Mouse (Mus musculus): ENCODE results near the gene Nynrin. TPM values are rescaled to one million over a fixed set of nuclear protein-coding genes. Genes with fewer than 3 reads are reported as not detected.

Nynrin gene
- total RNA-seq, 2 experiments from 2014 or later = 7.2 to 7.5 TPM

DNA sequence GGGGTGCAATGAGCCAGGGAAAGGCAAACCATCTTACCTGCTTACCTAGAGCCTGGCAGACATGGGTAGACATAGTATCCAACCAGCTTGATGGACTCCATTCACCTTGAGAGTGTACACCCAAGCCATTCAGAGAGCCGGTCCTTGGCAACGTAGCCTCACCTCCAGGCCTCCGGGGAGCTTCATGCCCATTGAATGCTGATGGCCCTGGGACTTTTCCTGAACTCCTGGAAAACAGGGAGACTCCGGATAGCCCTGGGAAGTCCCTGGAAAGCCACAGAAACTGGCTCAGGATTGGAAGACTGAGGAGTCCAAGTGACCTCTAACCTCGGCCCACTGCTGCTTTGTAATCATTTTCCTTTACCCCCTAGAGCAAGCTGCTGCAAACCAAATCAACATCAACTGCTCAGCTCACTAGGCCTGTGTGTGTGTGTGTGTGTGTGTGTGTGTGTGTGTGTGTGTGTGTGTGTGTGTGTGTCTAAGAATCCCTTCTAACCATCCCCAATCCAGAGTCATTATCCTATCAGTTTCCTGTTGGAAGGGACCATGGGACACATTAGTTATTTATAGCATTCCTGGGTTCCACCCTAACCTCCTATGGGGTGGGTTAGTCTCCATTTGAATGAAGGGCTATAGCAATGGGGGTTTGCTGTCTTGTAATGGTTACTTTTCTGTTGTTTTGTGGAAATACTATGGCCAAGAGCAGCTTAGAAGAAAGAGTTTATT lies 18.8 kb upstream of the Nynrin start:
- intact Hi-C loops (cut with DNase I; ENCODE audit: low total_unique reads) = no loop called here
- no peak for DNase-seq

- no peak for DNase-seq
- intact Hi-C loops (cut with DNase I; ENCODE audit: low total_unique reads) = no loop called here
Observed at GRCm38 (mm10) chr14:55838312-55838711, 15.5 kb upstream of the Nynrin start.

GRCm38 (mm10) chr14:55838740-55839139 lies 15.1 kb upstream of the Nynrin start:
- intact Hi-C loops (cut with DNase I; ENCODE audit: low total_unique reads) = no loop called here
- DNase-seq = no peak

DNA sequence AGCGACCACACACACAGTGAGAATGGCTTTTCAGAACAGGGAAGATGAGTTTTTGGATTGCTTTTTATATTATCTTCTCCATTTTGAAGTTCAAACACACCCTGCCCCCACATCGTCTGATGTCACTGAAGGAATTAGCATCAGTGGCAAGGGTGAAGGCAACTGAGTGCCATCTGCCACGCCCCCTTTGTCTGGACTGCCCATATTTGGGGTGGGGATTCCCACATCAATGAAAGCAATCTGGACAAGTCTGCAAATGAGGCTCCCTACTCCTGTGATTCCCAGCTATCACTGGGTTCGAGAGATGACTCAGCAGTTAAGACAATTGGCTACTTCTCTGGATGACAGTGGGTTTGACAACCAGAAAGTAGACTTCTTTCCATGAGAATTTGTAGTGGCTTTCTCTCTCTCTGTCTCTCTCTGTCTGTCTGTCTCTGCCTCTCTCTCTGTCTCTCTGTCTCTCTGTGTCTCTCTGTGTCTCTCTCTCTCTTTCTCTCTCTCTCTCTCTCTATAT lies 12.9 kb upstream of the Nynrin start:
- no peak for DNase-seq

GRCm38 (mm10) chr14:55842794-55843193 lies 11.0 kb upstream of the Nynrin start:
- intact Hi-C loops (cut with DNase I; ENCODE audit: low total_unique reads) = no loop called here
- DNase-seq = no peak

More for the DNA sequence above, 12.9 kb upstream of the Nynrin start:
- intact Hi-C loops (cut with DNase I; ENCODE audit: low total_unique reads) = no loop called here

- intact Hi-C loops (cut with DNase I; ENCODE audit: low total_unique reads) = no loop called here
Observed at GRCm38 (mm10) chr14:55845506-55846294, 8.1 kb upstream of the Nynrin start.

DNA sequence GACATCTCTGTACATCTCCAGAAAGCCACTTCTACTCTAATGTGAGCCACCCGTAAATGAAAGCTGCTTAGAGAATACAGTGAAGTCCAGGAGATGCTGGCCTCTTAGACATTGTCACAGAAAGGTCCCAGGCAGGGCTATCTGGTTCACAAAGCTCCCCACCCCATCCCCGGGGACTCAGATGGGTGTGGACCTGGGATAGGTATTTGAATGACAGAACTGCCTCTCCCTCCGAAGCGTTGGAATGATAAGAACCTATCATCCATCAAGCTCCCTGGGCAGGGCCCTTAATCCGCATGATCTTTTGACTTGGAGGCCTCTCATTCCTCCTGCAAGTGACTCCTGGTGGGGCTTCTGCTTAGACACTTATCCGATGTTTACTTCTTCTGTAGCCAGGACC lies 2.9 kb upstream of the Nynrin start:
- no peak for DNase-seq
- intact Hi-C loops (cut with DNase I; ENCODE audit: low total_unique reads) = no loop called here

More at GRCm38 (mm10) chr14:55845506-55846294, 8.1 kb upstream of the Nynrin start:
- DNase-seq = no peak

DNA sequence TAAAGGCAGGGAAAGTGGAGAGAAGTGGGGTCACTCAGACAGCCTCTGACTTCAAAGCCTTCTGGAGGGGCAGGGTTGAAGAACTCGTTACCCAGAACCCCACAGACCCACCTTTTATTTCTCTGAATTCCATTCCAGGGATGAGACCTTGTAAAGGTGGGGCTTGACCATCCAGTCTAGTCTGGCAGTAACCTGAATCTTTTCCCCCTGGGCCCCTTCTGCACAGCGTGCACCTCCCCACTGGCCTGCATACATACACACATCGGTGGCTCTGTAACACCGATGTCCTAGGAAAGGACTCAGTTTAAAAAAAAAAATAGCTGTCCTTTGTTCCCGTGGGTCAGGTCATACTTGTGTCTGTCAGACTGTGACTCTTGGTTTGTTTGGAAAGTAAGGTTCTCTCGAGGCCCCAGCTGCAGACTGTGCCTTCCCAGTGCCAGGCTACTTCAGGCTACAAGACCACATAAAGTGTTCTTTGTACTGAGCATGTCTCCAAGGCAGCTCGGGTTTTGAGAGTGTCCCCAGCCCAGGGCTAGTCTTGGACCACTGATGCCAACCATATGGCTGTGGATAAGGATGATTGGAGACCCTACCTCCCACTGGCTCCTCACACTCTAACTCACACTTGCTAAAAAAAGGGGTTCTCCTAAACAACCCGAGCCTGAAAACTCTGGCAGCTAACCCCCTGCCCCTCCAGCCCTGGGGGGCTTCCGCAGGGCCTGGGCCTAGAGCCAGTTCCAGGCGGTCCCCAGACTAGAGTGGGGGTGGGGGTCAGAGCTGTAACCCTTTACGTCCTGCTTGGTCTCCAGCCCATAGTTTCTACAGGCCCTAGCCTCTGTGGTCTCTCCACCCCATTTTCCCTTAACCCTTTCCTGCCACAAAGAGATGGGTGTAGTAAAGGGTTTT lies 911 bp upstream of the Nynrin start:
- intact Hi-C loops (cut with DNase I; ENCODE audit: low total_unique reads) = no loop called here
- DNase-seq = no peak

DNA sequence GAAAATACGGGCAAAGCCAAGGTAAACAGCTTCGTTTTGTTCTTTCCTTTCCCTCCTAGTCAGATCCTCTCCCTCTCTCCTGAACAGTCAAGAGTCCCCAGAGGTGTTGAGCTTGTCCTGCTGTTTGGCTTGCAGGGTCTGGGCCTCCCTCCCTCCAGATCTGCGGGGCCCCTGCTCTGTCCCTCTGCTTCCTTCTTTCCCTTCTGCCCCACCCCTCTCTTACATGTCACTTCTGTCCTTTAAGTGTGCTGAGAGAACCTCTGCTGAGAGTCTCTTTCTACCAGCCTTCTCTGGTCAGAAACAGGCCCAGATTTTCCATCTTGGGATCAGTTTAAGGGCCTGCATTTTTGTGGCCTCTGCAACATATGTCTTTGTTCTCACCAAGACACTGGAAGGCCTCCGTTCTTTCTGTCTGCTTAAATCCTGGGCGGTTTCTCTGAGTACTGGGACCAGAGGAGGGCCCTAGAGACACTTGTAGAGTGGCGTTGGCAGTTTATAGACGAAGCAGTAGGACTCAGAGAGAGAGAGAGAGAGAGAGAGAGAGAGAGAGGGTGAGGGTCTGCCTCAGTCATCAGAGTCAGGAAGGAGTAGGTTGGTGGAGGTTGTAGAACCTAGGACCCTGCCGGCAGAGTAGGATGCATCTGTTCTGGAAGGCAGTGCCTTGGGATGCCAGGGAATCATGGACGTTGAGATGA lies 743 bp downstream of the Nynrin start:
- intact Hi-C loops (cut with DNase I; ENCODE audit: low total_unique reads) = no loop called here
- no peak for DNase-seq

- DNase-seq = no peak
Observed at GRCm38 (mm10) chr14:55855101-55855561, 1.3 kb downstream of the Nynrin start.

DNA sequence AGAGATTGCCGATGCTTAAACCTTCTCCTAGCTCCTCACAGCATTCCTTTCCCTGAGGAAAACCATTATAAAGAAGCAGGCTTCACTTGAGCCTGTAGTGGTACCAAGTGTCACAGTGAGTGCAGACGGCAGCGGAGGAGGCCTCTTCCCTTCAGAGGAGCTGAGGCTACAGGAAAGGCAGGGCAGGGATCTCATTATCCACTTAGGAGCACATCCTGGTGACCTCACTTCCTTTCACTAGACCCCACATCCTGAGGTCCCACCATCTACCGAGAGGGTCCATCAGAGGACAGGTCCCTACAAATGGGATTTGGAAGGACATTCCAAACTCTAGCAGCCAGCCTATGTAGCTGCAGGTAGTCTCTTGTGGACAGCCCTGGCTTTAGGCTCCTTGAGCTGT lies 3.8 kb downstream of the Nynrin start:
- no peak for DNase-seq
- intact Hi-C loops (cut with DNase I; ENCODE audit: low total_unique reads) = no loop called here

More at GRCm38 (mm10) chr14:55855101-55855561, 1.3 kb downstream of the Nynrin start:
- intact Hi-C loops (cut with DNase I; ENCODE audit: low total_unique reads) = no loop called here

GRCm38 (mm10) chr14:55862186-55862585 lies 8.4 kb downstream of the Nynrin start:
- intact Hi-C loops (cut with DNase I; ENCODE audit: low total_unique reads) = loop anchor here (5.0 kb wide), 1 partner anchor 40 kb away; the partner anchor contains the start of gene Nfatc4
- no peak for DNase-seq

- intact Hi-C loops (cut with DNase I; ENCODE audit: low total_unique reads) = loop anchor here (5.0 kb wide), 1 partner anchor 41 kb away; the partner anchor contains the start of gene Nfatc4
- no peak for DNase-seq
Observed at GRCm38 (mm10) chr14:55862970-55863369, 9.2 kb downstream of the Nynrin start.

GRCm38 (mm10) chr14:55863773-55864172 lies 10.0 kb downstream of the Nynrin start:
- intact Hi-C loops (cut with DNase I; ENCODE audit: low total_unique reads) = loop anchor here (5.0 kb wide), 1 partner anchor 41 kb away; the partner anchor contains the start of gene Nfatc4
- peak; percentile 74 for DNase-seq

DNA sequence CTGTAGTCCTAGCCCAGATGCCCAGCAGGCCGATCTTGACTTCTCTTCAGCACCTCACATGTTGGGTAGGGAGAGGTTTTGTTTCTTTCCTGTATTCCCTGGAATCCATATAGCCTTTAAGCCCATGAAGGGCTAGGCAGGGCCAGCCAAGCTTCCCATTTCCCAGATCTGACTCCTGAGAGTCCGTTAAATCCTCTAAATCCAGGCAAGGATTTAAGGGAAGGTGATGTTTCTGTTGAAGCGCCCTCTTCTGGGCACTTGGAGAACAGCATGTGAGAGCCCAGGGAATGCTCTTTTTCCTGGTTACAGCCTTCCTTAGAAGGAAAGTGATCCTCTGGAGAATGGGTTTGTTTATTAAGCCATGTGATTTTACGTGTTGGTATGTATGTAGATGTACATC lies 13.2 kb downstream of the Nynrin start:
- DNase-seq = no peak
- intact Hi-C loops (cut with DNase I; ENCODE audit: low total_unique reads) = no loop called here

DNA sequence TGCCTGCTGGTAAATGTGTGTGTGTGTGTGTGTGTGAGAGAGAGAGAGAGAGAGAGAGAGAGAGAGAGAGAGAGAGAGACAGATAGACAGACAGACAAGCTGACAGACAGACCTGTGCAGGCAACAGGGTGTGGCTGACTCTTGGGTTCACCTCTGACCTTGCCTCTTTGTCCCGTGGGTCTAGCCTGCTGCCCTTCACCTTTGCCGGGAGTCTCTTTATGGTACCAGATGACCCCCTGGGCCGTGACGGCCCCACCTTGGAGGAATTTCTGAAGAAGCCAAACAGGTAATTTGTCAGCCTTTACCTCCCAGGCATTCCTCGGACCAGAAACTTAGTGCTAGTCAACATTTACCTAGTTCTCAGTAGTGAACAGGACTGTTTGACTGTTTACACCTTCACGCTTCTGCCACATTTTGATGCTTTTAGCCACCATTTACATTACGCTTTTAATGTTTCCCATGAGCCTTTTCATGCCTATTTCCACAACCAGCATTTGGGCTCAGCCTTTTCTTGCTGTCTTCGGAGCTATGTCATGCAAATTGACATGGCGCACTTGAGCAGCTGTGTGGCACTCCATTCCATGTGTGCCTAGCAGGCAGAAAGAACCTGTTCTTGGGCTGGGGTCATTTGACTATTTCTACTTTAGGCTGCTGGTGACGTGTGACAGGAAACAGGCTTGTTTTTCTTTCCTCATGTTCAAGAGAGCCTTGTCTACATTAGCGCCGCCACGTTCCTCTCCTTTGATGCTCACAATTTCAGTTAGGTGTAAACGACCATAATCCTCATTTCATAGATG lies 14.6 kb downstream of the Nynrin start:
- DNase-seq = no peak
- intact Hi-C loops (cut with DNase I; ENCODE audit: low total_unique reads) = no loop called here

DNA sequence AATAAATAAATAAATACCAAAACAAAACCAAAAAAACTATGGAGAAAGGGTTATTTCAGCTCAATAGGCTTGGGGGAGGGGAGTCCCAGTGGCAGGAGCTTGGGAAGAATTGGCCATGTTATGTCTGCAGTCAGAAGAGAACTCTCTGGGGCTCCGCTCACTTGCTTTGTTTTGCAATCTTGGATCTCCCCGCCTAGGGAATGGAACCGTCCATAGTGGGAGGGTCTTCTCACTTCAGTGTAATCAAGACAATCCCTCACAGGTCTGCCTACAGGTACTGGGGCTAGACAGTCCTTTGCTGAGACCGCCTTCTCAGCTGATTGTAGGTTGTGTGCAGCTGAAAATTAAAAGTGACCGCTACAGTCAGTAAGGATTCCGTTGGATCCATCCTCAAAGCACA lies 15.7 kb downstream of the Nynrin start:
- DNase-seq = no peak
- intact Hi-C loops (cut with DNase I; ENCODE audit: low total_unique reads) = no loop called here

DNA sequence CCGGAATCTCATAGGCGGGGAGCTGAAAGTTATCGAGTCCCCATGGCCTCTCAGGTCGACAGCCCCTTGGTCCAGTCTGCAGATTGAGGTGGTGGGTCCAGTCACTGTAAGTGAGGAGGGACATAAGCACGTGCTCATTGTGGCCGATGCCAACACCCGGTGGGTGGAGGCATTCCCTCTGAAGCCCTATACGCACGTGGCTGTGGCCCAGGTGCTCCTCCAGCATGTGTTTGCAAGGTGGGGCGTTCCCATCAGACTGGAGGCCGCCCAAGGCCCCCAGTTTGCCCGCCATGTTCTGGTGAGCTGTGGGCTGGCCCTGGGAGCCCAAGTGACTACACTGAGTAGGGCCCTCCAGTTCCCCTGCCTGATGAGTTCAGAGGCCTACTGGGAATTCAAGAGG lies 18.2 kb downstream of the Nynrin start:
- intact Hi-C loops (cut with DNase I; ENCODE audit: low total_unique reads) = loop anchor here (2.0 kb wide), 1 partner anchor 41 kb away; no protein-coding TSS in a partner anchor
- DNase-seq = no peak
